Mouse (Mus musculus): ENCODE results near the gene Il17d. TPM values are rescaled to one million over a fixed set of nuclear protein-coding genes. Genes with fewer than 3 reads are reported as not detected.

Gene Il17d
- polyA plus RNA-seq, 1 experiment: 20.6 TPM

DNA sequence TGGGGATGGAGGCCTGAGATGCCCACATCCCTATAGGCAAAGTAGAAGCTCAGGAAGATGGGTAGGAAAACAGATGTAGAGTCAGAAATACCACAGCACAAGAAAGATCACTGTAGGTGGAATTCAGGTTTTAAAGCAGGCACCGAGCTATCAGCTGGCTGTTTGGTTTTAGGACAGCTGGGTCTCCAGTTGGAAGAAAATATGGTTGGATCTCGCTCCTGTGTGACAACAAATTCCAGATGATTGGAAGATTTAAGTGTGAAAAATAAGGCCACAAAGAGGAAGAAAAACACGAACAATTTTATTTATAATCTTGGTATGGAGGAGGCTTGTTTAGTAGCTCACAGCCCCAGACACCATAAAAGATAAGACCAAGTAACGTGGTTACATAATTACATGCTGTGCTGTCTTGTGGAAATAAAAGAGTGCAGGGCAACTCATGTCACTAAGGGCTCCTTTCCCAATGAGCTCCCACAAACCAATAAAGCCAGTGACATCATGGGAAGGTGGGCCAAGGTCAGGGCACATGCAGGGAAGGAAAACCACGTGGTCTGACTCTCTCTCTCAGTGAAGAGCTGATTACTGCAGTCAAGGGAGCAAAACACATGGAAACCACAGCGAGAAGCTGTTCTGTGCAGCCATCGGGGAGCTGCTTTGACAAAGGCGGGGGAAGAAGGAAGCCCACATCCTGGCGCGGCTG is 4.7 kb downstream of the Il17d start:
- no peaks in the 10 kb centered on the region for H3K27me3 ChIP-seq (ENCODE audit: control insufficient read depth, insufficient read depth, low read length)
- 63% methylated on average over 10 of the region's 10 CpGs for WGBS
- H3K4me3 ChIP-seq (replicated peaks; ENCODE audit: insufficient read depth, low read depth, low read length): no peak overlapping the region
- no peak for DNase-seq
- TF ChIP-seq POLR2A (IDR thresholded peaks at IDR 0.05; ENCODE audit: borderline replicate concordance, insufficient read depth, low read length): no peak
- TF ChIP-seq CTCF (IDR thresholded peaks at IDR 0.05; ENCODE audit: borderline replicate concordance, insufficient read depth, low read depth, low read length): no peak
- peaks cover 5% of the 10 kb centered on the region; the same call in 1 of the 2 replicates for H3K4me1 ChIP-seq (ENCODE audit: control insufficient read depth, insufficient read depth, low read length)
- no peak overlapping the region for H3K27ac ChIP-seq (ENCODE audit: insufficient read depth, low read length)

DNA sequence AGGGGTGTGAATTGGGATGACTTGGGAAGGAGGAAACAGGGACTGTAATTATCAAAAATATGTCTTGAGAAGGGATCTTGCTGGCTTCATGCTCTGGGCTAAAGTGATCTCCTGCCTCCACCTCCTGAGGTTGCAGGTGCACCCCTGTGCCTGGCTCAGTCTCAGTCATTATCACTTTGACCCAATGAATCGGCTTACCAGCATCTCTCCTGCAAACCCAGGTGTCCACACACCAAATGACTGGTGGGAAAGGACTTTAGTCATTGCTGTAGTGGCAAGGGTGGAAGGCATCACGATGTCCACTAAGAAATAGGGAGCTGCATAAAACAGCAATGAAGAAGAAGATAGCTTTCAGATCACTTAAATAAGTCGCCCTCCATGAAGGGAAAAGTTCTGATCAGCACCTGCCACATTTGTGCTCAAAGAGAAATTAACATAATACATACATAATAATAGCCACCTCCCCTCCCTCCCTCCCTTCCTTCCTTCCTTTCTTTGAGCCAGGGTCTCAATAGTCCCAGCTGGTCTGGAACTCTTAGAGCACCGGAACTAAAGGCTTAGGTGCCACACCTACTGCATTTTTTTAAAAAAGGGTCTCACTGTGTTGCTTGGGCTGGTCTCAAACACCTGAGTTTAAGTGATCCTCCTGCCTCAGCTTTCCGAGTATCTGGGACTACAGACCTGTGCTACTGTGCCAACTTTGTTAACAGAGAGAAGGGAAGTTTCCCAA is 5.4 kb downstream of the Il17d start:
- TF ChIP-seq POLR2A (IDR thresholded peaks at IDR 0.05; ENCODE audit: borderline replicate concordance, insufficient read depth, low read length) (no peak), CTCF (IDR thresholded peaks at IDR 0.05; ENCODE audit: borderline replicate concordance, insufficient read depth, low read depth, low read length) (no peak)
- Histone ChIP-seq H3K4me1 (ENCODE audit: control insufficient read depth, insufficient read depth, low read length) (peaks cover 12% of the 10 kb centered on the region), H3K27me3 (ENCODE audit: control insufficient read depth, insufficient read depth, low read length) (no peaks in the 10 kb centered on the region), H3K4me3 (replicated peaks; ENCODE audit: insufficient read depth, low read depth, low read length) (no peak overlapping the region), H3K27ac (ENCODE audit: insufficient read depth, low read length) (no peak overlapping the region)
- 79% methylated on average over 5 of the region's 5 CpGs for WGBS
- no peak for DNase-seq

DNA sequence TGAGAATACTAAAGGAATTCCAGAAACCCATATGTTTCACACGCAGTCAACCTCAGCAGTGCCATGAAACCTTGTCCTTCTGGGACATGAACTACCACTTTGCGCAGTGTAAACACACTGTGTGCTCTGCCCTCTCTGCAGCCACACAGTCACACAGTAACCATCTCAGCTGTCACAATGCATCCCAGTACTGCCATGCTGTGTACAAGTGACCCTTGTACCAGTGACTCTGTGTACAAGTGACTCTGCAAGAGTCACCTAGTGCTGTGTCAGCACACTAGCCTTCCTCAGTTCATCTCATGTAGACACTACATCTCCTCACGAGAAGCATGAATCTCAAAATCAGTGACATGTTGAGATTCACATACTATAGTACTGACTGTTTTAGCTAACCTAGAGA is 8.0 kb downstream of the Il17d start:
- Histone ChIP-seq H3K4me1 (ENCODE audit: control insufficient read depth, insufficient read depth, low read length) (peaks cover 23% of the 10 kb centered on the region), H3K27me3 (ENCODE audit: control insufficient read depth, insufficient read depth, low read length) (no peaks in the 10 kb centered on the region)
- 92% methylated on average over 3 of the region's 3 CpGs for WGBS

DNA sequence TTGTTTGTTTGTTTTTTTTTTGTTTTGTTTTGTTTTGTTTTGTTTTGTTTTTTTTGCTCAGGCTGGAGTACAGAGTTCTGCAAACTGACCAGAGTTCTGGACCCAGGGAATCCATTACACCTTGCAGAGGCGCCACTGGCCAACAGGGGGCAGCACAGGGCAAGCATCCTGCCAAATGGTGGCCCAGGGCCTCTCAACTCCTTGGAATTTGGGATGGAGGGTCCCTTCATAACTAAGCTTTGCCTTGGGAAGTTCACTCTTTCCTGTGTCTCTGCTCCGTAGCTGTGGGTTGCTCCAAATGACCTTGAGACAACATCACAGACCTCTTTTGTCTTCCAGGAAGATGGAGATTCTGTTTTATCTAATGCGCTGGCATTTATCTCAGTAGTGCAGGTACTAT is 8.6 kb downstream of the Il17d start:
- Histone ChIP-seq H3K4me3 (replicated peaks; ENCODE audit: insufficient read depth, low read depth, low read length) (no peak overlapping the region), H3K27me3 (ENCODE audit: control insufficient read depth, insufficient read depth, low read length) (no peaks in the 10 kb centered on the region), H3K4me1 (ENCODE audit: control insufficient read depth, insufficient read depth, low read length) (peaks cover 26% of the 10 kb centered on the region), H3K27ac (ENCODE audit: insufficient read depth, low read length) (no peak overlapping the region)
- no peak for TF ChIP-seq POLR2A (IDR thresholded peaks at IDR 0.05; ENCODE audit: borderline replicate concordance, insufficient read depth, low read length)
- peak; percentile 82 for TF ChIP-seq CTCF (IDR thresholded peaks at IDR 0.05; ENCODE audit: borderline replicate concordance, insufficient read depth, low read depth, low read length)
- WGBS: 63% methylated on average over 3 of the region's 3 CpGs
- peak in 1 of 2 experiments; percentile 65 for DNase-seq

More for the DNA sequence above, 8.0 kb downstream of the Il17d start:
- no peak overlapping the region for H3K4me3 ChIP-seq (replicated peaks; ENCODE audit: insufficient read depth, low read depth, low read length)
- TF ChIP-seq POLR2A (IDR thresholded peaks at IDR 0.05; ENCODE audit: borderline replicate concordance, insufficient read depth, low read length) (no peak), CTCF (IDR thresholded peaks at IDR 0.05; ENCODE audit: borderline replicate concordance, insufficient read depth, low read depth, low read length) (no peak)
- no peak overlapping the region for H3K27ac ChIP-seq (ENCODE audit: insufficient read depth, low read length)
- no peak for DNase-seq

DNA sequence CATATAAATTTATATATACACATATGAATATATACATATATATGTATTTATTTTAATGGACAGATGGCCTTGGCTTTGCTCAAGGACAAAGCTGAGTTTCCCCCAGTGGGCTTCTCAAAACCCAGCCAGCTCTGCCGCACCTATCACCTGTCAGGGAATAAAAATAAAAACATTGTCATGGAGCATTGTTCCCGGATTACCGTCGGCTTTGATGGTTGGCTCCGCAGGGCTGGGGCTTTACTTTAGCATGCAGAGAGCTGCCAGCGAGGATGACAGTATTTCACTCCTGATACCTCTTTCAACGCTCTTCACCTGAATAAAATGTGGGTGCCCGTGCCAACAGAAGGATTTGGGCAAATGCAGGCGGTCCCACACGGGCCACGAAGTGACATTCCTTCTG is 9.3 kb downstream of the Il17d start:
- 72% methylated on average over 11 of the region's 11 CpGs for WGBS
- Histone ChIP-seq H3K4me3 (replicated peaks; ENCODE audit: insufficient read depth, low read depth, low read length) (no peak overlapping the region), H3K27me3 (ENCODE audit: control insufficient read depth, insufficient read depth, low read length) (no peaks in the 10 kb centered on the region), H3K27ac (ENCODE audit: insufficient read depth, low read length) (no peak overlapping the region), H3K4me1 (ENCODE audit: control insufficient read depth, insufficient read depth, low read length) (peaks cover 26% of the 10 kb centered on the region)
- no peak for DNase-seq
- TF ChIP-seq POLR2A (IDR thresholded peaks at IDR 0.05; ENCODE audit: borderline replicate concordance, insufficient read depth, low read length): no peak
- TF ChIP-seq CTCF (IDR thresholded peaks at IDR 0.05; ENCODE audit: borderline replicate concordance, insufficient read depth, low read depth, low read length): no peak

DNA sequence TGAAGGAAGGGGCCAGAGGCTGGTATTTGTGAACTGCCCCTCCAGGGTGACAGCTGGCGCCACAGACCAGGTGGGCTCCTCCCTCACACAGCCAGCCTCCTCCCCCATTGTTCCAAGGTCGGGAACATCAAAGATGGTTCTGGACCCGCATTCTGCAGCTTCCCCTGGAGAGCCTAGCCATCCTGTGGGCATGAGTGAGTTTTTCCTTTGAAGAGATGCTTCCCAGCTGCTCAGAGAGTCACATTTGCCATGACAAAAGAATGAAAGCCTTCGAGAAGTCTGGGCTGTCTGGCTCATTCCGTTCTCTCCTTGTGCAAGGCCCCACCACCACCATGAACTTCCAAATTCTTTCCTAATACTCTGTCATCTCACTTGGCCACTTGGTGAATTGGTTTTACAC is 9.8 kb downstream of the Il17d start:
- peaks cover 26% of the 10 kb centered on the region for H3K4me1 ChIP-seq (ENCODE audit: control insufficient read depth, insufficient read depth, low read length)
- WGBS: 72% methylated on average over 5 of the region's 5 CpGs
- H3K27me3 ChIP-seq (ENCODE audit: control insufficient read depth, insufficient read depth, low read length): no peaks in the 10 kb centered on the region
- TF ChIP-seq POLR2A (IDR thresholded peaks at IDR 0.05; ENCODE audit: borderline replicate concordance, insufficient read depth, low read length) (no peak), CTCF (IDR thresholded peaks at IDR 0.05; ENCODE audit: borderline replicate concordance, insufficient read depth, low read depth, low read length) (no peak)
- H3K27ac ChIP-seq (ENCODE audit: insufficient read depth, low read length): no peak overlapping the region
- no peak overlapping the region for H3K4me3 ChIP-seq (replicated peaks; ENCODE audit: insufficient read depth, low read depth, low read length)
- DNase-seq: no peak

- WGBS: 15% methylated on average over 8 of the region's 8 CpGs
- Histone ChIP-seq H3K27ac (ENCODE audit: insufficient read depth, low read length) (no peak overlapping the region; the same call in 1 of the 2 replicates), H3K4me3 (replicated peaks; ENCODE audit: insufficient read depth, low read depth, low read length) (no peak overlapping the region), H3K4me1 (ENCODE audit: control insufficient read depth, insufficient read depth, low read length) (peaks cover 26% of the 10 kb centered on the region), H3K27me3 (ENCODE audit: control insufficient read depth, insufficient read depth, low read length) (no peaks in the 10 kb centered on the region)
- DNase-seq: peak; percentile 61 to 65
- TF ChIP-seq CTCF (IDR thresholded peaks at IDR 0.05; ENCODE audit: borderline replicate concordance, insufficient read depth, low read depth, low read length) (no peak), POLR2A (IDR thresholded peaks at IDR 0.05; ENCODE audit: borderline replicate concordance, insufficient read depth, low read length) (no peak)
Observed at GRCm38 (mm10) chr14:57534961-57535360, 10.4 kb downstream of the Il17d start.

- Histone ChIP-seq H3K27me3 (ENCODE audit: control insufficient read depth, insufficient read depth, low read length) (no peaks in the 10 kb centered on the region), H3K4me1 (ENCODE audit: control insufficient read depth, insufficient read depth, low read length) (peaks cover 29% of the 10 kb centered on the region), H3K27ac (ENCODE audit: insufficient read depth, low read length) (no peak overlapping the region; the same call in 1 of the 2 replicates), H3K4me3 (replicated peaks; ENCODE audit: insufficient read depth, low read depth, low read length) (no peak overlapping the region)
- peak in 1 of 2 experiments; percentile 51 for DNase-seq
- WGBS: 27% methylated on average over 6 of the region's 6 CpGs
- TF ChIP-seq CTCF (IDR thresholded peaks at IDR 0.05; ENCODE audit: borderline replicate concordance, insufficient read depth, low read depth, low read length): no peak
- TF ChIP-seq POLR2A (IDR thresholded peaks at IDR 0.05; ENCODE audit: borderline replicate concordance, insufficient read depth, low read length): no peak
Observed at GRCm38 (mm10) chr14:57535646-57536045, 11.1 kb downstream of the Il17d start.
